Mouse (Mus musculus) embryonic facial prominence, embryonic 12.5 days (tissue): ENCODE results near the gene Plekhb2. TPM values are rescaled to one million over a fixed set of nuclear protein-coding genes. Genes with fewer than 3 reads are reported as not detected.

ENCODE experiments used
- ATAC-seq: fragments of 200-750 bp; cut with Nextera tagmentation; 2 replicates; pipeline ENCODE4 v1.8.0; 2017; ENCODE audit not compliant: insufficient number of reproducible peaks, insufficient read depth, low FRiP score, low TSS enrichment
- H3K27ac ChIP-seq: fragments of 300-500 bp; sonication (generic); 2 replicates; pipeline ENCODE4 v1.5.1; 2016; ENCODE audit warnings: mild to moderate bottlenecking
- H3K27me3 ChIP-seq: fragments of 300-500 bp; sonication (generic); 2 replicates; pipeline ENCODE4 v1.6.1; 2016; ENCODE audit warnings: mild to moderate bottlenecking, moderate library complexity
- H3K36me3 ChIP-seq: fragments of 300-500 bp; sonication (generic); 2 replicates; pipeline ENCODE4 v1.6.1; 2016; ENCODE audit warnings: mild to moderate bottlenecking
- H3K4me1 ChIP-seq: fragments of 300-500 bp; sonication (generic); 2 replicates; pipeline ENCODE4 v1.6.1; 2016
- H3K4me2 ChIP-seq: fragments of 300-500 bp; sonication (generic); replicated peaks from 2 replicates; pipeline ENCODE4 v1.6.1; 2016; ENCODE audit warnings: mild to moderate bottlenecking, moderate library complexity
- H3K4me3 ChIP-seq: fragments of 300-500 bp; sonication (generic); 2 replicates; pipeline ENCODE4 v1.5.1; 2016; ENCODE audit warnings: mild to moderate bottlenecking
- H3K9ac ChIP-seq: fragments of 300-500 bp; sonication (generic); 2 replicates; pipeline ENCODE4 v1.6.1; 2016; ENCODE audit warnings: mild to moderate bottlenecking, moderate library complexity
- H3K9me3 ChIP-seq: fragments of 300-500 bp; sonication (generic); 2 replicates; pipeline ENCODE4 v1.6.1; 2016; ENCODE audit warnings: mild to moderate bottlenecking, moderate library complexity
- WGBS: fragments of 180-500 bp; shearing (Covaris S2); methylation state at CpG from one replicate; pipeline ENCODE4 v1.1.7; 2016; 5-methylcytosine and 5-hydroxymethylcytosine counted together
- polyA plus RNA-seq: library from polyadenylated mRNA; unstranded; fragments of >200 nt; fragmentation: Nextera tagmentation; extraction: Ambion mirVana; gene quantifications from 2 replicates; pipeline ENCODE4 v1.2.1, GENCODE M21; 2016

Plekhb2 gene
- polyA plus RNA-seq, 1 experiment from 2014 or later, result 17.4 TPM

DNA sequence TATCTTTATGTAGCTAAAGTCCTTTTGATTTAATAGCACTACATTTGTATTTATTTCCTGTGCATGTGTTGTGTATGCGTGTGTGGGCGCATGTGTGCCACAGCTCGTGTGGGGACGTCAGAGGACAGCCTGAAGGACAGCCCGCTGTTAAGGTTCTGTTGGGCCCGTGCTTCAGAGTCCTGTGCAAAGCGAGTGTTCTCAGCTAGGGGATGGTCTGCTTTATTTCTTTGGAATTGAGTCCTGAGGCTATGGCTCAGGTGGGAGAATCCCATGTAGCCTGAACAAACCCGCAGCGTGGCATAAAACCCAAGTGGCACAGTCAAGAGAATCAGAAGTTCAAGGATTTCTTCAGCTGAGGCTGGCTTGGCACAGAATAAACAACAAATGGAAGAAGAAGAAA is 21.4 kb downstream of the Plekhb2 start:
- no peaks in the 10 kb centered on the region for H3K4me1 ChIP-seq
- H3K4me3 ChIP-seq, result no peak overlapping the region
- H3K27me3 ChIP-seq, result no peaks in the 10 kb centered on the region
- 0 out of 2 replicates have a peak, but pooled peaks cover 5% of the 10 kb centered on the region for H3K36me3 ChIP-seq
- H3K9me3 ChIP-seq, result no peaks in the 10 kb centered on the region
- WGBS, result 91% methylated on average over 9 of the region's 9 CpGs
- H3K27ac ChIP-seq, result no peak overlapping the region
- ATAC-seq, result no peak
- H3K9ac ChIP-seq, result no peak overlapping the region
- H3K4me2 ChIP-seq, result no peak overlapping the region

DNA sequence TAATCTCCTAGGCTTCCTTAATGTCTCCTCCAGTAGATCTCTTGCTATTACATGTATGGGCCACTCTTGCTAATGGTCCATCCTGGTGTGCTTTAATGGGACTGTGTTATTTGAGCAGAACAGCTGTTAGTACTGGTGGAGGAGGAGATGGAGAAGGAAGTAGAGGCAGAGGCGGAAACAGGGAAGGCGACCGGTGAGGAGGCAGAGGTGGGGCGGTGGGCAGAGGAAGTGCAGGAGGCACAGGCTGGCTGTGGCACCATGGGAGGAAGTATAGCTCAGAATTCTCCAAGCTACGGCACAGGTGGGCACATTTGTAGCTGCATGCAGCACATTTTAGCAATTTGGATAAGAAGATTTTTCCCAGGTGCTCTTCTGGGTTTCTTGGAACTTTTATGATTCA is 23.8 kb downstream of the Plekhb2 start:
- Histone ChIP-seq H3K27ac (no peak overlapping the region), H3K9ac (no peak overlapping the region), H3K27me3 (no peaks in the 10 kb centered on the region), H3K4me3 (no peak overlapping the region), H3K9me3 (no peaks in the 10 kb centered on the region), H3K4me2 (no peak overlapping the region), H3K36me3 (0 out of 2 replicates have a peak, but pooled peaks cover 5% of the 10 kb centered on the region), H3K4me1 (no peaks in the 10 kb centered on the region)
- WGBS, result 92% methylated on average over 5 of the region's 5 CpGs
- ATAC-seq, result no peak

DNA sequence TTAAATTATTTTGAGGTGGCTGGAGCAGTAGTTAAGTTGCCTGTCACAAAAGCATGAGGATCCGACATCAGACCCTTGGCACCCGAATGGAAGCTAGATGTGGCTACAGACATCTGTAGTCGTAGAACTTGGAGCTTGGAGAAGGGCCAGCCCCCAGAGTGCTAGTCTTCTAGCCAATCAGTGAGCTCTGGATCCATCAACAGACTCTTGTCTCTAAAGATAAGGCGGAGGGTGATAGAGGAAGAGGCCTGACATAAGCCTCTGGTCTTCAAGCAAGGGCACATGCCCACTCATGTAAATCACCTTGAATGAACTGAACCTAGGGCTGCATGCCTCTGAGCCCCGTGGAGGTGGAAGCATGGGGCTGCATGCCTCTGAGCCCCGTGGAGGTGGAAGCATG is 29.8 kb downstream of the Plekhb2 start:
- WGBS, result 83% methylated on average over 6 of the region's 6 CpGs
- ATAC-seq, result no peak

DNA sequence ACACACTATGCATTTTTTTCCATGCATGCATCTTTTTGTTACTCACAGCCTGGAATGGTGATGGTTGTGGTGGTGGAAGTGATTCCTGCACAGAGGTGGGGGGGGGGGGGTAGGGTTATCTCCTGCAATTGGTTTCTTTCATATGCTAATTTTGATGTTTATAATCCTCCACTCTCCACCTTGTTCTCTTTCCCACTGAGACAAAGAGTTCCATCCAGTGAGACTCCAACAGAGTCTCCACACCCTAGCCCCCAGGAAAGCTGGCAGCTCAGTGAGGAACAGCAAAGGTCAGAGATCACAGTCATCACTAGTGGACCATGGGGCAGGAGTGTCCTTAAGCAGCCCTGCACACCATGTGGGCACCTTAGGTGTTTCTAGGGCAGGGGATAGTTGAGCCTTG is 34.0 kb downstream of the Plekhb2 start:
- no peaks in the 10 kb centered on the region for H3K4me1 ChIP-seq
- no peak overlapping the region for H3K9ac ChIP-seq
- H3K9me3 ChIP-seq, result no peaks in the 10 kb centered on the region
- no peaks in the 10 kb centered on the region for H3K27me3 ChIP-seq
- H3K27ac ChIP-seq, result no peak overlapping the region
- no peak for ATAC-seq
- H3K4me3 ChIP-seq, result no peak overlapping the region
- no peak overlapping the region for H3K4me2 ChIP-seq
- H3K36me3 ChIP-seq, result no peaks in the 10 kb centered on the region

More for the DNA sequence above, 29.8 kb downstream of the Plekhb2 start:
- no peaks in the 10 kb centered on the region for H3K36me3 ChIP-seq
- H3K9ac ChIP-seq, result no peak overlapping the region
- H3K4me3 ChIP-seq, result no peak overlapping the region
- no peaks in the 10 kb centered on the region for H3K27me3 ChIP-seq
- no peak overlapping the region for H3K27ac ChIP-seq
- H3K4me2 ChIP-seq, result no peak overlapping the region
- H3K9me3 ChIP-seq, result no peaks in the 10 kb centered on the region
- H3K4me1 ChIP-seq, result no peaks in the 10 kb centered on the region

DNA sequence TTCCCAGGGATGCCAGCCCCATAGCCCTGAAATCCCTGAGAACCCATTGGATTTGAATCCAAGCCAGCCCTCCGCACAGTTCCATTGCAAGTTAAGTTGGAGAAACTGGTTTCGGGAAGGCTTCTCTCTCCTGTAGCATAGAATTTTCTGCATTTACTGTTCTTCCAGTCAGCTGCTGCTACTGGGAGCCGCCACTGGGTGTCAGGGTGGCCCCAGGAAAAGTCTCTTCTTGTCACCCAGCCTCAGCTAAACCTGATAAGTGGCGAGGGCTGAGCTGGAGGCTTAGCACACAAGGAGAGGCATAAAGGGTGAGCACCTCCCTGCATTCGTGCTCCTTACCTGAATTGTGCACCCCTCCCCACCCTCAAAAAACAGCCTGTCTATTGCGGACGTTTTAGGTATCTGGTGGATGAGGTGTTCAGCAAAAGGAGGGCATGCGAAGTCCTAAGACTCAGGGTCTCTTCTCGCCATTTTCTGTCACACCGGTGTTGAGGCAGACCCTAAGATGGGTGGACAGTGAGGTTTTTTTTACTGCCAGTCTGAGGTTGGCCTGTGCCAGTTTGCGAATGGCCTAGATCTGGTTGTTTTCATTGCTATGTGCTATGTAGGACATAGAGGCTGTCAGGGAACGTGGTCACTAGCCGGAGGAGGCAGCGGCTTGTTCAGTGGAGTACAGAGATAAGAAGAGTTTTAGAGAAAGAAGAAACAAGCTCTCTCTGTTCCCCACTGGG is 41.9 kb downstream of the Plekhb2 start:
- WGBS, result 57% methylated on average over 14 of the region's 14 CpGs
- no peaks in the 10 kb centered on the region for H3K36me3 ChIP-seq
- H3K27me3 ChIP-seq, result no peaks in the 10 kb centered on the region
- H3K4me2 ChIP-seq, result no peak overlapping the region
- ATAC-seq, result 0 out of 2 replicates have a peak, but pooled peaks have one; percentile 35
- H3K9me3 ChIP-seq, result no peaks in the 10 kb centered on the region
- H3K4me1 ChIP-seq, result no peaks in the 10 kb centered on the region
- H3K27ac ChIP-seq, result no peak overlapping the region
- H3K4me3 ChIP-seq, result no peak overlapping the region
- H3K9ac ChIP-seq, result no peak overlapping the region

DNA sequence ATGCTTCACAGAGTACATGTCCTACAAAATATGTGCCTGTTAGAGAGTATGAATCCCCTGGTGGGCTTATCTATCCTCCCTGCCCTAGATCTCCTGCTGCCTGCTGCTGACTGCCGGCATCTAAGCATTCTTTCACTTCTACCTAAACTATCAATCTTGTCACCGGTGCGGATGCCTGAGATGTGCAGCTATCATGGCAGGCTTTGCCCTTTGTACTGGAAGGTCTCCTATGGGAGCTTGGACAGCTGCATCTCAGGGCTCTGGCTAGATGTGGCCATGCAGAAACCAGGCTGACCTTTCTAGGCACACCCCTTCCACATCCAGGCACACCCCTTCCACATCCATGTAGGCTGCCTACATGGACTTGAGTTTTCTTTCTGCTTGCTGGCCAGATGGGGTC is 42.7 kb downstream of the Plekhb2 start:
- WGBS, result 86% methylated on average over 3 of the region's 3 CpGs
- Histone ChIP-seq H3K4me1 (no peaks in the 10 kb centered on the region), H3K9me3 (no peaks in the 10 kb centered on the region), H3K27me3 (no peaks in the 10 kb centered on the region), H3K9ac (no peak overlapping the region), H3K4me2 (no peak overlapping the region), H3K27ac (no peak overlapping the region), H3K4me3 (no peak overlapping the region), H3K36me3 (no peaks in the 10 kb centered on the region)
- ATAC-seq, result no peak

DNA sequence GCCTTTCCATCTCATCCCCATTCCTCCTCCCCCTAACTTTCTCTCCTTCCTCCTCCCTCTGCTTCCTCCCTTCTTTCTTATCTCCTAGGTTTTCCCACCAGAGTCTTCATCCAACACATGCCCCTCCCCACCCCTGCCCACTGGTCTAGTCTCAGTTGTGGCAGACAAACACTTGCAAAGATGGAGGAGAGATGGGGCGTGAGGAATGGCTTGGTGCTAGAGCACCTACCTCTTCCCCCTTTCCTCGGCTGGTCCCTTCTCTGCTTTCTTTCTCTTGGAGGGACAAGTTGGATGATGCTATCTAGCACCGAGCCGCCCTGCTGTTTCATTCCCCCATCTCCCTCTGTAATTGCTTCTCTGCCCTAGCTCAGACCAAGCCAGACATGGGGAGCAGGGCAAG is 43.6 kb downstream of the Plekhb2 start:
- H3K9me3 ChIP-seq, result no peaks in the 10 kb centered on the region
- H3K27me3 ChIP-seq, result no peaks in the 10 kb centered on the region
- no peak overlapping the region for H3K4me3 ChIP-seq
- H3K27ac ChIP-seq, result no peak overlapping the region
- 90% methylated on average over 4 of the region's 4 CpGs for WGBS
- H3K4me2 ChIP-seq, result no peak overlapping the region
- H3K9ac ChIP-seq, result no peak overlapping the region
- no peak for ATAC-seq
- no peaks in the 10 kb centered on the region for H3K4me1 ChIP-seq
- no peaks in the 10 kb centered on the region for H3K36me3 ChIP-seq

DNA sequence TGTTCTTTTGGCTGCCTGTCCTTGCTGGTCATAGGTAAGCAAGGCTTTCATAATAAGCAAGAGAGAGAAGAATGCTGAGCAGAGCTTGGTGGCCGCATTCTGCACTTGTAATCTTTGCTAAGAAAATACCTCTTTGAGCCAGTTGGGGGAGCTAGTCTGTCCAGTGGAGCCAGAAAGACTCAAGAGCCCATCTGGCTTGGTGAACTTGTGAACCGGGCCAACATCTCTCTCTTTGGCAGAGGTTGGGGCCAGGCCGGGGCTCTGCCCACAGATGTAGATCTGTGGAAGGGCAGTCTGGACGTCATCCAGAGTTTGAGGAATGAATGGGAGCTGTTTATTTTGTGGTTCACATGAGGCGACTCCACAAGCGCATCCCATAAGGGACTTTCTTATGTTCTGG is 44.1 kb downstream of the Plekhb2 start:
- Histone ChIP-seq H3K4me1 (no peaks in the 10 kb centered on the region), H3K36me3 (no peaks in the 10 kb centered on the region), H3K9ac (no peak overlapping the region), H3K27me3 (no peaks in the 10 kb centered on the region), H3K9me3 (no peaks in the 10 kb centered on the region), H3K27ac (no peak overlapping the region), H3K4me2 (no peak overlapping the region), H3K4me3 (no peak overlapping the region)
- WGBS, result 78% methylated on average over 6 of the region's 6 CpGs
- no peak for ATAC-seq

DNA sequence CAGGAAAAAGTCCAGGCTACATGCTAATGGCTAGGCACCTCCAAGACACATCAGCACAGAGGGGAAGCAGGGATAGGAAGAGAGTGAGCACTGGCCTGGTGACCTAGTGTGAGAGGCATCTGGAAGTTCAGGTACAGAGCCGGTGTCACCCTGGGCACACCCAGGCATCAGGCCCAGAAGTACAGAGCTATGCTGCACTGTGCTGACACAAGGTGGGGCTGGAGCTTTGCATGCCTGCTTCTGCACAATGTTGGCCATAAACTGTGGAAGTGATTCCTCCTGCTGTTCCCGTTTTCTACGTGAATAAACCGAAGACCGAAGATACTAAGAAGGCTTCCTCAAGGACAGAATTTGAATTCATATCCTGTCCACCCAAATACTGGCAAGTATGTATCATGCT is 46.3 kb downstream of the Plekhb2 start:
- no peak for ATAC-seq
- Histone ChIP-seq H3K27ac (no peak overlapping the region), H3K27me3 (no peaks in the 10 kb centered on the region), H3K4me3 (no peak overlapping the region), H3K9ac (no peak overlapping the region), H3K9me3 (no peaks in the 10 kb centered on the region), H3K4me2 (no peak overlapping the region), H3K4me1 (no peaks in the 10 kb centered on the region), H3K36me3 (no peaks in the 10 kb centered on the region)
- 92% methylated on average over 5 of the region's 5 CpGs for WGBS

DNA sequence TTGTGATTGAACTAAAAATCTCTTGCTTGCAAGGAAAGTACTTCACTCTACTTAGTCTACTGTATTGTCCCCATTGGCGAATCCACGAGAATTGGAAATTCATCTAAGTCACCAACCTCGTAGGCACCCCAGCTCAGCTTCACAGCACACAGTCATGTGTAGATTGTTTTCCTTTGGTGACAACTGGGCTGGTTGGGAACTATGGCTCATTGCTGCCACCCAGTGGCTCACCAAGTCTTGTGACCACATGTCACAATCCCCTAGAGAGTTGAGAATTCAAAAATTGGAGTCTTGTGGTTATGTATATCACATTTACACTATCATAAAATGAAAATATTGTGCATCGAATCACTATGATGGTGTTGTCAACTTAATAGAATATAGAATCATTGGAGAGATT is 47.1 kb downstream of the Plekhb2 start:
- no peak overlapping the region for H3K4me2 ChIP-seq
- WGBS, result 61% methylated on average over 4 of the region's 4 CpGs
- ATAC-seq, result no peak

DNA sequence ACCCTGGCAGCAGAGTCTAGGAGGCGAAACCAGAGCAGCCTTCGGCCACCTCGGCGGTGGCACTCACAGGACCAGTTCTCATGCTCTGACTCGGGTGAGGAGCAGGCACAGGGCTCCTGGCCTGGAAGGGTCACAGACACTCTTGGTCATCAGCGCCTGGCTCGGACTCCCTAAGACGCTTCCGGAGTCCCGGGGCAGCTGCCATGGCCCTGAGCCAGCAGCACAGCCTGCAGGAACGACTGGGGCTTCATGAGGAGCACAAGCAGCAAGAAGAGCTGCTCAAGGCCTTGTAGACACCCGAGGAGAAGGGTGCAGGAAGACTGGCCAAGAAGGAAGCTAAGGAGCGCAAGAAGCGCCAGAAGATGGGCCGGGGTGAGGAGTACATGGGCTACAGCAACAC is 78.9 kb downstream of the Plekhb2 start:
- WGBS, result 93% methylated on average over 15 of the region's 15 CpGs
- Histone ChIP-seq H3K36me3 (no peaks in the 10 kb centered on the region), H3K27ac (no peak overlapping the region), H3K27me3 (no peaks in the 10 kb centered on the region), H3K9ac (no peak overlapping the region), H3K4me2 (no peak overlapping the region), H3K4me1 (no peaks in the 10 kb centered on the region), H3K9me3 (peaks cover 19% of the 10 kb centered on the region; the same call in 1 of the 2 replicates), H3K4me3 (no peak overlapping the region)
- ATAC-seq, result no peak

More for the DNA sequence above, 47.1 kb downstream of the Plekhb2 start:
- Histone ChIP-seq H3K9ac (no peak overlapping the region), H3K9me3 (no peaks in the 10 kb centered on the region), H3K27me3 (no peaks in the 10 kb centered on the region), H3K36me3 (no peaks in the 10 kb centered on the region), H3K4me1 (no peaks in the 10 kb centered on the region), H3K4me3 (no peak overlapping the region), H3K27ac (no peak overlapping the region)
